Mouse (Mus musculus): ENCODE measurements around the gene Pmvk.

DNA sequence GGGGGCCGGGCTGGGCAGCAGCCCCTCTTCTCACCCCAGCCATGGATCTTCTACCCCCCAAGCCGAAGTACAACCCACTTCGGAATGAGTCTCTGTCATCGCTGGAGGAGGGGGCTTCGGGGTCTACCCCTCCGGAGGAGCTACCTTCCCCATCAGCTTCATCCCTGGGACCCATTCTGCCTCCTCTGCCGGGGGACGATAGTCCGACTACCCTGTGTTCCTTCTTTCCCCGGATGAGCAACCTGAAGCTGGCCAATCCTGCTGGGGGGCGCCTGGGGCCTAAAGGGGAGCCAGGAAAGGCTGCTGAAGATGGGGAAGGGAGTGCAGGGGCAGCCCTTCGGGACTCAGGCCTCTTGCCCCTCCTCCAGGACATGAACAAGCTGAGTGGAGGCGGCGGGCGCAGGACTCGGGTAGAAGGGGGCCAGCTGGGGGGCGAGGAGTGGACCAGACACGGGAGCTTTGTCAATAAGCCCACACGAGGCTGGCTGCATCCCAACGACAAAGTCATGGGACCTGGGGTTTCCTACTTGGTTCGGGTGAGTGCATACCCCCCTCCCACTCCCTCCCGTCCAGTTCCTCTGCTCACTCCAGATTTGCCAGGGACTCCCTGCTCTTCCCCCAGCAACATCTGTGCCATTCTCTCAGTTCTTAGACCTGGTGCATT is 32.4 kb upstream of the Pmvk start:
- TF ChIP-seq POLR2A (IDR thresholded peaks at IDR 0.05; ENCODE audit: extremely low read depth, insufficient read depth, low read length): no peak
- no peak for TF ChIP-seq CTCF (IDR thresholded peaks at IDR 0.05; ENCODE audit: extremely low read depth, insufficient read depth, low read length)
